Comparison of ENCODE assay signal across 23 mouse cellular contexts in genomic region chr5:129529571-129529970, GRCm38 (mm10). TPM values are rescaled to one million over a fixed set of nuclear protein-coding genes. Genes with fewer than 3 reads are reported as not detected.
"Had no signal": no experiment of that assay in that cellular context is flagged by ENCODE, and none has a peak within 500 bp of the region (broad histone marks: within the 10 kb centered on the region; RNA-seq: fewer than 3 reads in every experiment).

No protein-coding gene starts in this region.

- H3K27ac ChIP-seq: lung, embryonic 15.5 days; macrophage; midbrain, embryonic 10.5 days; midbrain, embryonic 12.5 days; neural tube, embryonic 13.5 days; neural tube, embryonic 15.5 days had no signal

- H3K27me3 ChIP-seq: lung, embryonic 15.5 days; midbrain, embryonic 12.5 days; neural tube, embryonic 13.5 days; neural tube, embryonic 15.5 days had no signal

- DNase-seq: liver, postnatal 0 days; lung, adult 2 months; lung, postnatal 14 days; lung, postnatal 36 days; midbrain, embryonic 14.5 days; retina, postnatal 1 day; right cerebral cortex, adult 18-20 months; right cerebral cortex, postnatal 25 days; right cerebral cortex, postnatal 4 days; spleen, adult 18-20 months; thymus, adult 2 months; thymus, postnatal 25 days; thymus, postnatal 4 days had no signal

- H3K4me2 ChIP-seq: lung, embryonic 15.5 days; midbrain, embryonic 12.5 days; neural tube, embryonic 13.5 days; neural tube, embryonic 15.5 days had no signal

- H3K9me3 ChIP-seq: lung, embryonic 15.5 days; midbrain, embryonic 10.5 days; midbrain, embryonic 12.5 days; neural tube, embryonic 13.5 days; neural tube, embryonic 15.5 days had no signal

- H3K9ac ChIP-seq: liver, postnatal 0 days; lung, embryonic 15.5 days; midbrain, embryonic 12.5 days; neural tube, embryonic 13.5 days; neural tube, embryonic 15.5 days had no signal

- H3K4me1 ChIP-seq: lung, embryonic 15.5 days; midbrain, embryonic 10.5 days; midbrain, embryonic 12.5 days; neural tube, embryonic 13.5 days; neural tube, embryonic 15.5 days had no signal

- H3K4me3 ChIP-seq: lung, embryonic 15.5 days; midbrain, embryonic 10.5 days; midbrain, embryonic 12.5 days; myocyte; neural tube, embryonic 13.5 days; neural tube, embryonic 15.5 days had no signal

- ATAC-seq: liver, postnatal 0 days; lung, postnatal 0 days; midbrain, embryonic 16.5 days had no signal

RNA-seq across cellular contexts. Expression of gene Mmp17, which starts 54.4 kb away (rescaled TPM):
- total RNA-seq: megakaryocyte-erythroid progenitor cell, adult 5-6 weeks had no signal
- polyA plus RNA-seq: macrophage had no signal
